In the genomic region with DNA sequence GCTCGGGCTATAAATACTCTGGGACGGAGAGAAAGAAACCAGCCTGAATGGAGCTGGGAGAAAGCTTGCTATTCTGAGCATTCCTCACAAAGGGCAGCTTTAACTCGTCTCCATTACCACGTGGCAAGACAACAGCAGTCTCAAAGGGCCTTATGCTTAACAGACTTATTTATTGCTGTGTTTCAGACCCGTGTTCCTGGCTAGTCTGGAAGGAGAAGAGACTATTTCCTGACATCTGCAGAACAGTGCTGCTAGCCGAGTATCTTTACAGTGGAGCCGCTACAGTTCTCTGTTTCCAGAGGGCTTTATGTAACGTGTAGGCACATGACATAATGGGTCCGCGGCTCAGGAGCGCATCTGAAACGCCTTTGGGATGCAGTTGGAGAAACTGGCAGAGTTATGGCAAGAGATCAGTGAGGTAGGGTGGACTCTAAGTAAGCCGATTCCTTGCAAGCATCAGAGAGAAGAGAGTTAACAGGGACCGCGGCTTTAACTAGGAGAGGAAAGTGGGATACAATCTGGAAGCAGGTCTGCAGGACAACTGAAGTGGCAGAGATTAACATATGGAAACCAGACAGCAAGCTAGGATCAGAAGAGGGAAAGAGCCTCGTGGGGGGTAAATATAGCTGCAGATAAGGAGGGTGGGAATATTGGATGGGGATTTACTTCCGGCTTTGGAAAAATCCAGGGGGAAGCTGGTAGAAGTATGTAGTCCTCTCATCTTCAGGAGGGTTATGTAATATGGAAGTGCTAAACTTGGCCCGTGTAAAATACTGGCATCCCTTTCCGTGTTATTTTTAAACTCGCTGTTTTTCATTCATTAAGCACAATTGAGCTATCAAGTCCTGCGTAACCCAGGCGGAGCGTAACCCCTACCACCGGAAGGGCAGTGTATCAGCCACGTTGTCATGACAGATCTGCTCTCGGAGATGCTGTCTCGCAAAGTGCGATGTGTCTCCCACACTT, we compare ENCODE assay signal across 8 mouse cellular contexts.
DNase-seq lines count a peak whose midpoint lies in the region; ATAC-seq and TF ChIP-seq lines count a peak whose summit lies in the region.

No protein-coding gene starts in this region.

- peak overlapping the region; percentile 26 for H3K4me2 ChIP-seq in kidney, embryonic 15.5 days
- H3K4me2 ChIP-seq in limb, embryonic 13.5 days (replicated peaks) = peak overlapping the region; percentile 51

- intact Hi-C loops in heart, adult 2 months (cut with DNase I) = no loop called here

- H3K27ac ChIP-seq in testis, adult 2 months (ENCODE audit: control insufficient read depth, insufficient read depth, low read depth, low read length) = peak overlapping the region; percentile 24; the same call in 1 of the 2 replicates
- H3K27ac ChIP-seq in heart, adult 2 months = no peak overlapping the region
- H3K27ac ChIP-seq in kidney, embryonic 15.5 days = peak overlapping the region; percentile 71
- peak overlapping the region; percentile 55; the same call in 1 of the 2 replicates for H3K27ac ChIP-seq in limb, embryonic 13.5 days

- H3K4me3 ChIP-seq in testis, adult 2 months (ENCODE audit: control insufficient read depth, low read depth, low read length) = no peak overlapping the region; the same call in 1 of the 2 replicates
- peak overlapping the region; percentile 40 for H3K4me3 ChIP-seq in heart, adult 2 months
- 0 out of 2 replicates have a peak overlapping the region, but pooled peaks have one; percentile 1 for H3K4me3 ChIP-seq in kidney, embryonic 15.5 days (replicated peaks)
- H3K4me3 ChIP-seq in limb, embryonic 13.5 days = peak overlapping the region; percentile 7

- TF ChIP-seq CTCF in testis, adult 2 months (IDR thresholded peaks at IDR 0.05; ENCODE audit: control insufficient read depth, insufficient read depth, insufficient replicate concordance, low read depth, low read length) = no peak
- no peak for TF ChIP-seq CTCF in heart, adult 2 months (IDR thresholded peaks at IDR 0.05)

- TF ChIP-seq POLR2A in testis, adult 2 months (IDR thresholded peaks at IDR 0.05; ENCODE audit: control insufficient read depth, low read depth, low read length) = no peak
- no peak for TF ChIP-seq POLR2A in heart, adult 2 months (IDR thresholded peaks at IDR 0.05; ENCODE audit: insufficient read depth, low read depth, low read length)

- no peak for DNase-seq in testis, postnatal 14 days (ENCODE audit: low spot score)
- DNase-seq in heart, adult 2 months = peak; percentile 17 to 21
- peak; percentile 22 for DNase-seq in right cerebral cortex, postnatal 4 days
- DNase-seq in adrenal gland, postnatal 25 days = no peak
- no peak for DNase-seq in cerebellum, postnatal 14 days

- ATAC-seq in kidney, embryonic 15.5 days (replicated peaks; ENCODE audit: low FRiP score) = peak; percentile 82
- ATAC-seq in limb, embryonic 13.5 days (ENCODE audit: low FRiP score, low read depth) = peak; percentile 77

- H3K9me3 ChIP-seq in kidney, embryonic 15.5 days (replicated peaks) = no peaks in the 10 kb centered on the region
- H3K9me3 ChIP-seq in limb, embryonic 13.5 days = no peaks in the 10 kb centered on the region

- H3K79me2 ChIP-seq in heart, adult 2 months (replicated peaks; ENCODE audit: control insufficient read depth, insufficient read depth, low read length) = no peaks in the 10 kb centered on the region

- peaks cover 2% of the 10 kb centered on the region; the same call in 1 of the 2 replicates for H3K4me1 ChIP-seq in testis, adult 2 months (ENCODE audit: control insufficient read depth, insufficient read depth, low read length)
- H3K4me1 ChIP-seq in heart, adult 2 months (ENCODE audit: control insufficient read depth, insufficient read depth, low read length) = peaks cover 3% of the 10 kb centered on the region
- peaks cover 19% of the 10 kb centered on the region for H3K4me1 ChIP-seq in kidney, embryonic 15.5 days
- H3K4me1 ChIP-seq in limb, embryonic 13.5 days = peaks cover 20% of the 10 kb centered on the region

- no peaks in the 10 kb centered on the region for H3K27me3 ChIP-seq in testis, adult 2 months (ENCODE audit: control insufficient read depth, insufficient read depth, low read length)
- H3K27me3 ChIP-seq in heart, adult 2 months (ENCODE audit: control insufficient read depth, insufficient read depth, low read length) = no peaks in the 10 kb centered on the region
- no peaks in the 10 kb centered on the region for H3K27me3 ChIP-seq in kidney, embryonic 15.5 days
- H3K27me3 ChIP-seq in limb, embryonic 13.5 days = no peaks in the 10 kb centered on the region

- H3K9ac ChIP-seq in heart, adult 2 months (ENCODE audit: low read depth, low read length) = peak overlapping the region; percentile 64
- no peak overlapping the region for H3K9ac ChIP-seq in kidney, embryonic 15.5 days
- H3K9ac ChIP-seq in limb, embryonic 13.5 days = no peak overlapping the region

- TF ChIP-seq EP300 in heart, adult 2 months (IDR thresholded peaks at IDR 0.05; ENCODE audit: insufficient read depth, low read depth, low read length) = no peak

- WGBS in heart, adult 2 months = 6% methylated on average over 28 of the region's 28 CpGs
- WGBS in kidney, embryonic 15.5 days = 41% methylated on average over 28 of the region's 28 CpGs
- 39% methylated on average over 28 of the region's 28 CpGs for WGBS in limb, embryonic 13.5 days

- H3K36me3 ChIP-seq in testis, adult 2 months (ENCODE audit: control insufficient read depth, insufficient read depth, low read length) = no peaks in the 10 kb centered on the region
- H3K36me3 ChIP-seq in heart, adult 2 months (ENCODE audit: control insufficient read depth, insufficient read depth, low read length) = no peaks in the 10 kb centered on the region
- H3K36me3 ChIP-seq in kidney, embryonic 15.5 days = no peaks in the 10 kb centered on the region
- H3K36me3 ChIP-seq in limb, embryonic 13.5 days = no peaks in the 10 kb centered on the region

Comparison
In these comparisons a context has a peak if more than half of its experiments do, and no peak if none do; other contexts are left out.
1. DNase-seq: peak in heart, adult 2 months (2 of 2) and right cerebral cortex, postnatal 4 days (single experiment); none in testis, postnatal 14 days (single experiment), adrenal gland, postnatal 25 days (single experiment) and cerebellum, postnatal 14 days (0 of 2).